Mouse (Mus musculus) kidney, postnatal 25 days (tissue): ENCODE results near the gene Rras2.

Experiments
- DNase-seq, 2 experiments: peaks; one replicate each; pipeline ENCODE4 v3.0.0; 2021; ENCODE audit warnings: mixed read lengths in 2 of 2

Gene Rras2

DNA sequence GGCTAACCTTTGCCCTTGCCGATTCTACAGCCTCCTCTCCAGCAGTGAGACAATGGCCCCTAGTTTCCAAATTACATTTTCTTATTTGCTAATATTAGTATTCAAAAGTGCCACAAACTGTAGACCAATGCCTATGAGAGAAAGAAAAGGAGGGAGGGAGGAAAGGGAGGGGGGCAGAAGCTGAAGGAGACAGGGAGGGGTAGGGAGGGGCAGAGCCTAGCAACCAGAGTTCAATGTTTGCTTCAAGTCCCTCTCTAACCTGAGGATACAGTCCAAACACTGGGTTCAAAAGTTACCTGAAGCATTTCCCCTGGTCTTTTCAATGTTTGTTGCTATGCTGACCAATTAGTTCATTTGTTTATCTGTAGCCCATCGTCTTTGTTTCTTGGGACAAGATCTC, 7.1 kb downstream of the Rras2 start:
- DNase-seq = no peak

DNA sequence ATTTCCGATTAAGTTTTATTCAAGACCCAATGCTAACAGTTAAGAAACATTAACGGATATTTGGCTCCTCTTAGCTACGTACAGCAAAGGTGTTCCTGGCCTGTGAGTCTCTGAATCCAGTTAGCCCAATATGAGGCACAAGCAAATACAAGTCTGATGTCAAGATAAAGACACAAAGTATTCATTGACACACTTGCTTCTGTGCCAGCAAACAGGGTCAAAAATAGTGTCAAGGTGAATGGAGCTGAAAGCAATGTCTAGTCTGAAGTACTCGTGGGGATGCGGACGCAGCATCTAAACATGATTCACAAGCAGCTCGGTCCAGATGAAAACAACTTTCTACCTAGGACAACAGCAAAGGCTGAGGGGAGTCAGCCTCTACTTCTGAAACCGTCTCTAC, 11.7 kb downstream of the Rras2 start:
- no peak for DNase-seq

GRCm38 (mm10) chr7:114103629-114104347, 13.8 kb downstream of the Rras2 start:
- peak in 1 of 2 experiments; percentile 41 for DNase-seq

- no peak for DNase-seq
Measured at GRCm38 (mm10) chr7:114103152-114103551, 14.4 kb downstream of the Rras2 start.

- no peak for DNase-seq
Measured at GRCm38 (mm10) chr7:114102609-114103008, 15.0 kb downstream of the Rras2 start.

GRCm38 (mm10) chr7:114101412-114101811, 16.2 kb downstream of the Rras2 start:
- DNase-seq = no peak

- no peak for DNase-seq
Measured at GRCm38 (mm10) chr7:114093548-114094174, 23.9 kb downstream of the Rras2 start.

- DNase-seq = no peak
Measured at GRCm38 (mm10) chr7:114090892-114091545, 26.6 kb downstream of the Rras2 start.

DNA sequence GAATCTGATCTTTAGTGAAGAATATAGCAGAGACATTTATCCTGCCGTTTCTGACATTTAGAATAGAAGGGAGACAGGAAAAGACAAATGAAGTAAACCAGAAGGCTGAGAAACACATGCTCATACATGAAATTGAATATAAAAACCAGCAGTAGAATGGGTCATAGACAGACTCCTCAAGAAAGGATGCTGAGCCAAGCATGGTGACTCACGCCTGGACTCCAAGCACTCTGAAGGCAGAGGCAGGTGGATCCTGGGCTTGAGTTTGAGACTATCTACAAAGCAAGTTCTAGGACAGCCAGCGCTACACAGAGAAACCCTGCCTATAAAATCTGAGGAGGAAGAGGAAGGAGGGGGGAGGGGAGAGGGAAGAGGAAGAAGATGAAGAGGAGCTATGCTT, 27.4 kb downstream of the Rras2 start:
- DNase-seq = no peak

DNA sequence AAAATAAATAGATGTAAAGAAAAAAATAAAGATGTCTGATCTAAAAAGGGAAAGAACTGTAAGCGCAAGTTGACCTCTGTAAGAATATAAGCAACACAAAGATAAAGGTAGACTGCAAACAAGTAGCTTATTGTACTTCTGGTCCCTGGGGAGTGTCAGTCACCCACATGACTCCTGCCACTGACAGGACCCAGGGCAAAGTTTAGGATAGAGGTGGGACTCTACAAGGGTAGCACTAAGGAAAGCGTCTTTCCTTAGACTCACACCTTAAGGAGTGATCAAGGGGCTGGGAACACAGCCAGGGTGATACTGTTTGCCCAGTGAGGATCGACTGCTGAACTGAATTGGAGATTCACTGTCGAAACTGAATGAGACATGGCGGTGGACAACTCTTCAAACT, 28.7 kb downstream of the Rras2 start:
- no peak for DNase-seq

DNA sequence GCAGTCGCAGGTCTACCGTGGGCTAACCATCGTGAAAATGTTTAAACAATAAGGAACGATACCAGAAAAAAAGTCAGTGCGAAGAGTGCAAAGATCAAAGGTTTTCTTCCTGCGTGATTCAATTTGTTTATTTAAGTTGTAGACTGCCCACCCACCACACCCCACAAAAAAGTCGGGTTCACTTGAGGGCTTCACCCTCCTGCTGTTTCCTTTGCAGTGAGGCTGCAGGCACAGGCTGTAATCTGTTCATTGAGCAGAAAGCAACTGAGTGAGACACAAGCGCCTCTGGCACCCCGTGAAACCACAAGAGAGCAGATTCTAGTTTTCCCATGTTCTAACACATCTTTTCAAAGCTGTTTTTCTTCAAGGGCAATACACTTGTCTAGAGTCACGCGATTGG, 29.6 kb downstream of the Rras2 start:
- no peak for DNase-seq

DNA sequence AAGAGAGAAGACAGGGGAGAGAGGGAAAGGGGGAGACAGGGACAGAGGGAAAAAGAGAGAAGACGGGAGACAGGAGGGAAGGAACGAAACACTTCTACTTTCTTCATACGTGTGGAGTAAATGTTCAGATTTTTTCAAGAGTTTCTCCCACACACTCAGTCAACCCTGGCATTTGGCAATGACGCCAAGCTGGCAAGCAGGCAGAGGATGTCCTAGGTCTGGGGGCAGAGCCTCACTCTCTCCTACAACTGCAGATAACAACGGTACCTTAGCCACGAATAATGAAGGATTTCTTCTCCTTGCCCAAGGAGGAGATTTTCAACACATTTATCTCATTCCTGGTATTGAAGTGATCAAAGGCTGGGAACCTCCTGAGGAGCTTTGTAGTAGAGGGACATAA, 30.2 kb downstream of the Rras2 start:
- DNase-seq = peak; percentile 31 to 52

GRCm38 (mm10) chr7:114086021-114086710, 31.4 kb downstream of the Rras2 start:
- no peak for DNase-seq

- DNase-seq = no peak
Measured at GRCm38 (mm10) chr7:114083760-114084159, 33.8 kb downstream of the Rras2 start.

DNA sequence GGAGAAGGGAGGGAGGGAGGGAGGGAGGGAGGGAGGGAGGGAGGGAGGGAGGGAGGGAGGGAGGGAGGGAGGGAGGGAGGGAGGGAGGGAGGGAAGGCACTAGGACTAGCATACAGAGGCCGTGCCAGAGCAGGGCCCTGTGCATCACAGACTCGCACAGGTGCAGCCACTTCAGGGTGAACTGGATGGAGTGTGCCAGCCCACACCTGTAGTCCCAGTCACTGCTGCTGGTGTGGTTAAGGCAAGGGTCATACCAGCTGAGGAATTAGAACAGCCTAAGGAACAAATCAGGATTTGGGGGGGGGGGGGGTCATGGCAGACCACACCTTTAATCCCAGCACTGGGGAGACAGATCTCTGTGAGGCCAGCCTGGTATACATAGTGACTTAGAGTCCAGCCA, 34.5 kb downstream of the Rras2 start:
- no peak for DNase-seq

GRCm38 (mm10) chr7:114081633-114082420, 35.8 kb downstream of the Rras2 start:
- DNase-seq = no peak

GRCm38 (mm10) chr7:114080250-114080649, 37.3 kb downstream of the Rras2 start:
- DNase-seq = no peak

- no peak for DNase-seq
Measured at GRCm38 (mm10) chr7:114079343-114079742, 38.2 kb downstream of the Rras2 start.

GRCm38 (mm10) chr7:114074595-114074994, 43.0 kb downstream of the Rras2 start:
- no peak for DNase-seq

DNA sequence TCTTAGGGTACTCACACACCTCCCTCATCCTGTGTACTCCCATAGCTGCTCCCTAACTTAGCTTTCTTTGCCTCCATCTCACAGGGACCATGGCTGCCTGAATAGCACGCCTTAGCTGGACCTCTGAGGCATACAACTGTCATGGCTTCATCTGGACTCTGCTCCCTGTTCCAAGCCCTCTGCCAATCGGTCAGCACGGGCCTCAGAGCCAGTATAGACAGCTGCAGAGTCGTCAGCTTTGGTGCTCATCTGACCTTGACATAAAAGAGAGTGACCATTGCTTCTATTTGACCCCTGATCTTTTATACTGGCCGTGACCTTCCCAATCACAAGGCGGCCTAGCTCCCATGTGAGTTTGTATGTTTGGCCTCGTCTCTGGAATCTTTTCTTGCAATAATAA, 43.4 kb downstream of the Rras2 start:
- DNase-seq = peak in 1 of 2 experiments; percentile 63

DNA sequence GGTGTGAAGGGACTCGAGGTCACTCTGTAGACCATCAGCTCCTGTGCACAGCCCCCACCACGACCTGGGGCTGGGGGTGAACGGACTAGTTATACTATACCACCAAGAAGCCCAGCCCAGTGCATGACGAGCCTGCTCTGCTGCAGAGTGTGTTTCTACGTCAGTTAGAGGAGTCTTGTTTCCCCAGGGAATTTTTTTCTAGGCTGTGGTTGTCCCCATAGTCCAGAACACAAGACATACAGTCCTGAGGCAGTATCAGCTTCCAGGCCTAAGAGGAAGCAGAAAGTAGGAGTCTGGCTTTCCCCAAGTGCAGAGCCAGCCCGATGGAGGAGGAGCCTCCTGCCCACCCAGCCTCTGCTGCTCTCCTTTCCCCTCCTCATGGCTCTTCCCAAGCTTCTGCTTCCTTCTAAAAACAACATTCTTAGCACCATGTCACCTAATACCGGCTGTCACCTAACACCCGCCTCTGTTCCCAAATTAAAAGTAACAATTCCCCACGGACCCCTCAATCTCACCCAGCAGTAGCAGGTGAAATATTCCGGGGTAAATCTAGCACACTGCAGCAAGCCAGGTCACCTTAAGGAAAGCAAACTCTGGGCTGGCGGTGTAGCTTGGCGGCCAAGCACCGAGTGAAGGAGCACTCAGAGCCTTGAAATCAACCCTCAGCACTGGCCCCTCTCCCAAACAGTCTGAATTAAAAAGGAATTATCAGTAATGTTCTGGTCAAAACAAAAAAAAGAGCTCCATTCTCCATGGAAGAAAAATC, 45.5 kb downstream of the Rras2 start:
- DNase-seq = peak in 1 of 2 experiments; percentile 50

DNA sequence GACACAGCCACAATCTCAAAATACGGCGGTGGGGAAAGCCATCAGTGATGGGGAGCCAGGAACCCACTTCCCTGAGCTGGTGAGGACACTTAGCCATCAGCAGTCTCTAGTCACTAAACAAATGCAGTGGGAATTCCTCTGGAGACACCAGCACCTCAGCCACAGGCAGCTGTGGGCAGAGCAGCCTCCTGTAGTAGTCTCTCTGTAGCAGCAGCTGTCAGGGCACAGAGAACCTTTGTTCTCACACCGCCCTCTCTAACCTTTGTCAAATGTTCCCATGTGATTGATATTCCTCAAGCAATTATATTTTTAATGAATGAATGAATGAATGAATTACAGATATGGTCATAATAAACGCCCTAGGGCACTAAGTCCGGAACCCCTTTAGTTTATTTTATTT, 46.2 kb downstream of the Rras2 start:
- DNase-seq = no peak
